In the genomic region with DNA sequence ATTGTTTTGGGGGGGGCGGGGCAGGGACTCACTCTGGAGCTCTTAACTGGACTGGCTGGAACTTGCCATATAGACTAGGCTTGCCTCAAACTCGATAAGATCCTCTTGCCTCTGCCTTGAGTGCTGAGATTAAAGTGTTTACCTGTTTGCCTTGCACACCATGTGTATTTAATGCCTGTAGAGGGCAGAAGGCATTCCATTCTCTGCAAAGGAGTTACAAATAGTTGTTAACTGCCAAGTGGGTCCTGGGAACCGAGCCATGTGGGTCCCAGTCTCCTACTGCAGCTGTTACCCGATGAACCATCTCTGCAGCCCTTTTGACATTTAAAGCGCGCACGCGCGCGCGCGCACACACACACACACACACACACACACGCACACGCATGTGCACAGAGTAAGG, we compare ENCODE assay signal across 11 mouse cellular contexts. TPM values are rescaled to one million over a fixed set of nuclear protein-coding genes. Genes with fewer than 3 reads are reported as not detected.
DNase-seq lines count a peak whose midpoint lies in the region; ATAC-seq lines count a peak whose summit lies in the region.
"Had no signal": no experiment of that assay in that cellular context is flagged by ENCODE, and none has a peak within 500 bp of the region (broad histone marks: within the 10 kb centered on the region; RNA-seq: fewer than 3 reads in every experiment).

No protein-coding gene starts in this region.

- DNase-seq in heart, adult 9 months (ENCODE audit: low spot score in 2 of 2) = no peak
- no peak for DNase-seq in midbrain, embryonic 14.5 days
- no peak for DNase-seq in retina, embryonic 14.5 days (ENCODE audit: low spot score)
- DNase-seq in gastrocnemius, postnatal 14 days = no peak
- no peak for DNase-seq in urinary bladder, postnatal 36 days (ENCODE audit: low spot score in 2 of 2)
- DNase-seq: B cell, adult 2 months had no signal

- H3K4me2 ChIP-seq in heart, embryonic 11.5 days = peak overlapping the region; percentile 90; the same call in 1 of the 2 replicates
- peak overlapping the region; percentile 77 for H3K4me2 ChIP-seq in forebrain, embryonic 12.5 days
- H3K4me2 ChIP-seq in limb, embryonic 13.5 days (replicated peaks) = peak overlapping the region; percentile 92
- peak overlapping the region; percentile 88 for H3K4me2 ChIP-seq in midbrain, embryonic 14.5 days (ENCODE audit: low read length)

- no peaks in the 10 kb centered on the region for H3K9me3 ChIP-seq in heart, embryonic 11.5 days (replicated peaks; ENCODE audit: control insufficient read depth, low read length)
- H3K9me3 ChIP-seq in forebrain, embryonic 12.5 days = no peaks in the 10 kb centered on the region
- H3K9me3 ChIP-seq in limb, embryonic 13.5 days = no peaks in the 10 kb centered on the region
- H3K9me3 ChIP-seq in midbrain, embryonic 14.5 days (ENCODE audit: control insufficient read depth, low read length) = no peaks in the 10 kb centered on the region

- intact Hi-C loops in gastrocnemius, postnatal 14 days (cut with DNase I; ENCODE audit: low total_unique reads) = no loop called here

- no peak overlapping the region for H3K4me3 ChIP-seq in heart, embryonic 11.5 days (ENCODE audit: low read depth, low read length)
- H3K4me3 ChIP-seq in forebrain, embryonic 12.5 days (replicated peaks) = 0 out of 2 replicates have a peak overlapping the region, but pooled peaks have one; percentile 7
- H3K4me3 ChIP-seq in limb, embryonic 13.5 days = peak overlapping the region; percentile 77
- H3K4me3 ChIP-seq in midbrain, embryonic 14.5 days (replicated peaks; ENCODE audit: low read depth, low read length) = peak overlapping the region; percentile 66; the same call in 1 of the 2 replicates

- 89% methylated on average over 14 of the region's 14 CpGs for WGBS in heart, embryonic 11.5 days (ENCODE audit: insufficient replicate concordance)
- 92% methylated on average over 14 of the region's 14 CpGs for WGBS in forebrain, embryonic 12.5 days
- 88% methylated on average over 14 of the region's 14 CpGs for WGBS in limb, embryonic 13.5 days
- WGBS in midbrain, embryonic 14.5 days = 94% methylated on average over 14 of the region's 14 CpGs

- H3K4me1 ChIP-seq in heart, embryonic 11.5 days (ENCODE audit: control insufficient read depth, insufficient read depth, low read length) = peaks cover 12% of the 10 kb centered on the region
- peaks cover 17% of the 10 kb centered on the region for H3K4me1 ChIP-seq in forebrain, embryonic 12.5 days
- peaks cover 25% of the 10 kb centered on the region for H3K4me1 ChIP-seq in limb, embryonic 13.5 days
- H3K4me1 ChIP-seq in midbrain, embryonic 14.5 days (ENCODE audit: control insufficient read depth, insufficient read depth, low read length) = peaks cover 12% of the 10 kb centered on the region

- no peak overlapping the region for H3K27ac ChIP-seq in heart, embryonic 11.5 days (ENCODE audit: low read depth, low read length)
- no peak overlapping the region for H3K27ac ChIP-seq in forebrain, embryonic 12.5 days
- no peak overlapping the region for H3K27ac ChIP-seq in limb, embryonic 13.5 days
- H3K27ac ChIP-seq in midbrain, embryonic 14.5 days (replicated peaks; ENCODE audit: low read depth, low read length) = no peak overlapping the region

- no peaks in the 10 kb centered on the region for H3K27me3 ChIP-seq in heart, embryonic 11.5 days (ENCODE audit: control insufficient read depth, insufficient read depth, low read length)
- peaks cover 7% of the 10 kb centered on the region; the same call in 1 of the 2 replicates for H3K27me3 ChIP-seq in forebrain, embryonic 12.5 days
- peaks cover 3% of the 10 kb centered on the region; the same call in 1 of the 2 replicates for H3K27me3 ChIP-seq in limb, embryonic 13.5 days
- H3K27me3 ChIP-seq in midbrain, embryonic 14.5 days (ENCODE audit: control insufficient read depth, insufficient read depth, low read length) = no peaks in the 10 kb centered on the region

- ATAC-seq in heart, embryonic 11.5 days (replicated peaks; ENCODE audit: insufficient number of reproducible peaks, low FRiP score, low TSS enrichment) = no peak
- no peak for ATAC-seq in forebrain, embryonic 12.5 days (ENCODE audit: low FRiP score)
- no peak for ATAC-seq in limb, embryonic 13.5 days (ENCODE audit: low FRiP score, low read depth)
- no peak for ATAC-seq in midbrain, embryonic 14.5 days (ENCODE audit: low FRiP score, low TSS enrichment)

- no peak overlapping the region for H3K9ac ChIP-seq in heart, embryonic 11.5 days (ENCODE audit: low read depth, low read length)
- no peak overlapping the region for H3K9ac ChIP-seq in forebrain, embryonic 12.5 days
- no peak overlapping the region for H3K9ac ChIP-seq in limb, embryonic 13.5 days
- no peak overlapping the region; the same call in 1 of the 2 replicates for H3K9ac ChIP-seq in midbrain, embryonic 14.5 days (replicated peaks; ENCODE audit: low read length)

- peaks cover 15% of the 10 kb centered on the region; the same call in 1 of the 2 replicates for H3K36me3 ChIP-seq in heart, embryonic 11.5 days (ENCODE audit: control insufficient read depth, insufficient read depth, low read length)
- H3K36me3 ChIP-seq in forebrain, embryonic 12.5 days (replicated peaks) = peaks cover 38% of the 10 kb centered on the region
- H3K36me3 ChIP-seq in limb, embryonic 13.5 days = peaks cover 41% of the 10 kb centered on the region
- peaks cover 42% of the 10 kb centered on the region for H3K36me3 ChIP-seq in midbrain, embryonic 14.5 days (ENCODE audit: control insufficient read depth, insufficient read depth, low read length)

RNA-seq across cellular contexts. Expression of a gene that starts 1.4 kb away (rescaled TPM):
- 24.6 and 25.5 TPM in 2 replicates for polyA plus RNA-seq in heart, embryonic 11.5 days (2014; fragmentation: Nextera tagmentation; extraction: Ambion mirVana)
- 46.5 and 48.9 TPM in 2 replicates for polyA plus RNA-seq in forebrain, embryonic 12.5 days (2016; fragmentation: Nextera tagmentation; extraction: Ambion mirVana)
- polyA plus RNA-seq in limb, embryonic 13.5 days (2015; fragmentation: Nextera tagmentation; extraction: Ambion mirVana) = 39.6 and 40.1 TPM in 2 replicates
- polyA plus RNA-seq in midbrain, embryonic 14.5 days (2014; fragmentation: Nextera tagmentation; extraction: Ambion mirVana) = 21.1 and 21.7 TPM in 2 replicates
- total RNA-seq in gastrocnemius, postnatal 14 days (2021) = 10 to 100 TPM; 80.1 to 84.0 TPM

RNA-seq across cellular contexts. Expression of a gene that starts 8.8 kb away (rescaled TPM):
- 826 and 917 TPM in 2 replicates for polyA plus RNA-seq in heart, embryonic 11.5 days (2014; fragmentation: Nextera tagmentation; extraction: Ambion mirVana)
- 378 and 384 TPM in 2 replicates for polyA plus RNA-seq in forebrain, embryonic 12.5 days (2016; fragmentation: Nextera tagmentation; extraction: Ambion mirVana)
- 497 and 524 TPM in 2 replicates for polyA plus RNA-seq in limb, embryonic 13.5 days (2015; fragmentation: Nextera tagmentation; extraction: Ambion mirVana)
- 566 and 729 TPM in 2 replicates for polyA plus RNA-seq in midbrain, embryonic 14.5 days (2014; fragmentation: Nextera tagmentation; extraction: Ambion mirVana)
- total RNA-seq in gastrocnemius, postnatal 14 days (2021) = 100 to 1,000 TPM; 768 to 897 TPM

RNA-seq across cellular contexts. Expression of a gene that starts 11.4 kb away (rescaled TPM):
- polyA plus RNA-seq in heart, embryonic 11.5 days (2014; fragmentation: Nextera tagmentation; extraction: Ambion mirVana) = not detected in 2 replicates
- polyA plus RNA-seq in forebrain, embryonic 12.5 days (2016; fragmentation: Nextera tagmentation; extraction: Ambion mirVana) = not detected in 2 replicates
- polyA plus RNA-seq in limb, embryonic 13.5 days (2015; fragmentation: Nextera tagmentation; extraction: Ambion mirVana) = not detected in 2 replicates
- polyA plus RNA-seq in midbrain, embryonic 14.5 days (2014; fragmentation: Nextera tagmentation; extraction: Ambion mirVana) = not detected in 2 replicates
- total RNA-seq in gastrocnemius, postnatal 14 days (2021) = not detected
- total RNA-seq: megakaryocyte, adult 5-6 weeks had no signal
- polyA plus RNA-seq: spleen, adult 2 months had no signal

RNA-seq across cellular contexts. Expression of a gene that starts 18.3 kb away (rescaled TPM):
- 1.1 and 1.2 TPM in 2 replicates for polyA plus RNA-seq in heart, embryonic 11.5 days (2014; fragmentation: Nextera tagmentation; extraction: Ambion mirVana)
- polyA plus RNA-seq in forebrain, embryonic 12.5 days (2016; fragmentation: Nextera tagmentation; extraction: Ambion mirVana) = 0.36 and 0.42 TPM in 2 replicates
- polyA plus RNA-seq in limb, embryonic 13.5 days (2015; fragmentation: Nextera tagmentation; extraction: Ambion mirVana) = 0.34 and 0.41 TPM in 2 replicates
- polyA plus RNA-seq in midbrain, embryonic 14.5 days (2014; fragmentation: Nextera tagmentation; extraction: Ambion mirVana) = 0.05 and 0.12 TPM in 2 replicates
- total RNA-seq in gastrocnemius, postnatal 14 days (2021) = 1 to 10 TPM; 6.5 to 9.2 TPM
